Mouse (Mus musculus) forebrain, embryonic 10.5 days (tissue): Measurements from ENCODE around the gene Tbcel. TPM values are rescaled to one million over a fixed set of nuclear protein-coding genes. Genes with fewer than 3 reads are reported as not detected.
A peak's percentile ranks its signal among the peaks of the same experiment; 100 is the strongest.

Experiments
- DNase-seq: peaks from one replicate; pipeline ENCODE4 v3.0.0-alpha.2; 2017; ENCODE audit warnings: low spot score; ENCODE audit errors: extremely low spot score
- H3K27ac ChIP-seq: fragments of 300-500 bp; sonication (generic); 2 replicates; pipeline ENCODE4 v1.5.1; 2016; ENCODE audit warnings: mild to moderate bottlenecking
- H3K27me3 ChIP-seq: fragments of 300-500 bp; sonication (generic); 2 replicates; pipeline ENCODE4 v1.6.1; 2016; ENCODE audit warnings: mild to moderate bottlenecking; ENCODE audit not compliant: poor library complexity, severe bottlenecking
- H3K36me3 ChIP-seq: fragments of 300-500 bp; sonication (generic); replicated peaks from 2 replicates; pipeline ENCODE4 v1.6.1; 2016; ENCODE audit warnings: mild to moderate bottlenecking, moderate library complexity
- H3K4me1 ChIP-seq: fragments of 300-500 bp; sonication (generic); 2 replicates; pipeline ENCODE4 v1.6.1; 2016
- H3K4me3 ChIP-seq: fragments of 300-500 bp; sonication (generic); 2 replicates; pipeline ENCODE4 v1.5.1; 2016; ENCODE audit warnings: mild to moderate bottlenecking, moderate library complexity
- H3K9me3 ChIP-seq: fragments of 300-500 bp; sonication (generic); 2 replicates; pipeline ENCODE4 v1.6.1; 2016; ENCODE audit warnings: mild to moderate bottlenecking, moderate library complexity
- WGBS: fragments of 180-500 bp; shearing (Covaris S2); methylation state at CpG from one replicate; pipeline ENCODE4 v1.1.7; 2016; 5-methylcytosine and 5-hydroxymethylcytosine counted together
- polyA plus RNA-seq: library from polyadenylated mRNA; unstranded; fragments of >200 nt; fragmentation: Nextera tagmentation; extraction: Ambion mirVana; gene quantifications from 2 replicates; pipeline ENCODE4 v1.2.1, GENCODE M21; 2016

Gene Tbcel
- polyA plus RNA-seq, 1 experiment from 2014 or later: 3.7 TPM

GRCm38 (mm10) chr9:42474244-42474643 lies 33.4 kb downstream of the Tbcel start:
- H3K4me1 ChIP-seq: peaks cover 19% of the 10 kb centered on the region
- no peaks in the 10 kb centered on the region for H3K9me3 ChIP-seq
- H3K27ac ChIP-seq: no peak overlapping the region
- peaks cover 6% of the 10 kb centered on the region; the same call in 1 of the 2 replicates for H3K27me3 ChIP-seq
- DNase-seq: no peak
- H3K36me3 ChIP-seq: no peaks in the 10 kb centered on the region; the same call in 1 of the 2 replicates
- no peak overlapping the region for H3K4me3 ChIP-seq
- WGBS: 91% methylated on average over 8 of the region's 8 CpGs

GRCm38 (mm10) chr9:42471921-42472747 lies 35.5 kb downstream of the Tbcel start:
- WGBS: 7% methylated on average over 49 of the region's 49 CpGs
- peak; percentile 94 for DNase-seq
- H3K36me3 ChIP-seq: peaks cover under 1% of the 10 kb centered on the region; the same call in 1 of the 2 replicates

GRCm38 (mm10) chr9:42471214-42471613 lies 36.4 kb downstream of the Tbcel start:
- H3K4me1 ChIP-seq: peaks cover 19% of the 10 kb centered on the region
- peaks cover 6% of the 10 kb centered on the region; the same call in 1 of the 2 replicates for H3K27me3 ChIP-seq
- no peak for DNase-seq
- H3K27ac ChIP-seq: peak overlapping the region; percentile 92
- no peaks in the 10 kb centered on the region for H3K9me3 ChIP-seq
- H3K4me3 ChIP-seq: peak overlapping the region; percentile 95
- H3K36me3 ChIP-seq: peaks cover 4% of the 10 kb centered on the region; the same call in 1 of the 2 replicates
- 55% methylated on average over 4 of the region's 4 CpGs for WGBS

More at GRCm38 (mm10) chr9:42471921-42472747, 35.5 kb downstream of the Tbcel start:
- peak overlapping the region; percentile 95 for H3K4me3 ChIP-seq
- peaks cover 6% of the 10 kb centered on the region; the same call in 1 of the 2 replicates for H3K27me3 ChIP-seq
- peak overlapping the region; percentile 92 for H3K27ac ChIP-seq
- H3K4me1 ChIP-seq: peaks cover 19% of the 10 kb centered on the region
- no peaks in the 10 kb centered on the region for H3K9me3 ChIP-seq

- Histone ChIP-seq H3K27me3 (peaks cover 6% of the 10 kb centered on the region; the same call in 1 of the 2 replicates), H3K4me3 (no peak overlapping the region), H3K27ac (no peak overlapping the region), H3K9me3 (no peaks in the 10 kb centered on the region), H3K36me3 (peaks cover 4% of the 10 kb centered on the region; the same call in 1 of the 2 replicates), H3K4me1 (peaks cover 19% of the 10 kb centered on the region)
- 96% methylated on average over 15 of the region's 15 CpGs for WGBS
- DNase-seq: no peak
These were observed 38.3 kb downstream of the Tbcel start for GRCm38 (mm10) chr9:42469323-42469722.

GRCm38 (mm10) chr9:42468360-42468759 lies 39.2 kb downstream of the Tbcel start:
- WGBS: 91% methylated on average over 5 of the region's 5 CpGs
- no peaks in the 10 kb centered on the region for H3K9me3 ChIP-seq

GRCm38 (mm10) chr9:42467116-42467815 lies 40.3 kb downstream of the Tbcel start:
- H3K4me3 ChIP-seq: no peak overlapping the region
- H3K36me3 ChIP-seq: peaks cover 4% of the 10 kb centered on the region; the same call in 1 of the 2 replicates
- H3K9me3 ChIP-seq: no peaks in the 10 kb centered on the region
- no peaks in the 10 kb centered on the region for H3K27me3 ChIP-seq
- no peak overlapping the region for H3K27ac ChIP-seq
- WGBS: 90% methylated on average over 12 of the region's 12 CpGs
- no peak for DNase-seq
- H3K4me1 ChIP-seq: peaks cover 23% of the 10 kb centered on the region

More at GRCm38 (mm10) chr9:42468360-42468759, 39.2 kb downstream of the Tbcel start:
- no peak overlapping the region for H3K4me3 ChIP-seq
- no peak for DNase-seq
- no peaks in the 10 kb centered on the region for H3K27me3 ChIP-seq
- peaks cover 4% of the 10 kb centered on the region; the same call in 1 of the 2 replicates for H3K36me3 ChIP-seq
- H3K4me1 ChIP-seq: peaks cover 26% of the 10 kb centered on the region
- H3K27ac ChIP-seq: no peak overlapping the region

GRCm38 (mm10) chr9:42465661-42466091 lies 41.9 kb downstream of the Tbcel start:
- no peak overlapping the region for H3K27ac ChIP-seq
- H3K36me3 ChIP-seq: peaks cover 4% of the 10 kb centered on the region; the same call in 1 of the 2 replicates
- H3K4me1 ChIP-seq: peaks cover 17% of the 10 kb centered on the region
- H3K4me3 ChIP-seq: no peak overlapping the region
- no peak for DNase-seq
- 82% methylated on average over 5 of the region's 5 CpGs for WGBS
- no peaks in the 10 kb centered on the region for H3K9me3 ChIP-seq
- H3K27me3 ChIP-seq: no peaks in the 10 kb centered on the region

- Histone ChIP-seq H3K36me3 (peaks cover 4% of the 10 kb centered on the region; the same call in 1 of the 2 replicates), H3K4me1 (peaks cover 15% of the 10 kb centered on the region), H3K4me3 (no peak overlapping the region), H3K27ac (no peak overlapping the region), H3K9me3 (no peaks in the 10 kb centered on the region), H3K27me3 (no peaks in the 10 kb centered on the region)
- 92% methylated on average over 9 of the region's 9 CpGs for WGBS
- no peak for DNase-seq
These were observed 43.4 kb downstream of the Tbcel start for GRCm38 (mm10) chr9:42464181-42464580.

- Histone ChIP-seq H3K4me3 (no peak overlapping the region), H3K27me3 (no peaks in the 10 kb centered on the region), H3K4me1 (peaks cover 15% of the 10 kb centered on the region), H3K36me3 (peaks cover 4% of the 10 kb centered on the region; the same call in 1 of the 2 replicates), H3K27ac (no peak overlapping the region), H3K9me3 (no peaks in the 10 kb centered on the region)
- 68% methylated on average over 8 of the region's 8 CpGs for WGBS
- DNase-seq: no peak
These were observed 44.2 kb downstream of the Tbcel start for GRCm38 (mm10) chr9:42463220-42463989.

- 92% methylated on average over 7 of the region's 7 CpGs for WGBS
- no peaks in the 10 kb centered on the region for H3K27me3 ChIP-seq
These were observed 44.9 kb downstream of the Tbcel start for GRCm38 (mm10) chr9:42462585-42463219.

GRCm38 (mm10) chr9:42461390-42462108 lies 46.1 kb downstream of the Tbcel start:
- no peaks in the 10 kb centered on the region for H3K27me3 ChIP-seq
- no peaks in the 10 kb centered on the region for H3K9me3 ChIP-seq
- 79% methylated on average over 11 of the region's 11 CpGs for WGBS
- H3K36me3 ChIP-seq: peaks cover 6% of the 10 kb centered on the region
- peak overlapping the region; percentile 26; the same call in 1 of the 2 replicates for H3K27ac ChIP-seq
- DNase-seq: no peak
- no peak overlapping the region for H3K4me3 ChIP-seq
- H3K4me1 ChIP-seq: peaks cover 18% of the 10 kb centered on the region

More at GRCm38 (mm10) chr9:42462585-42463219, 44.9 kb downstream of the Tbcel start:
- H3K36me3 ChIP-seq: peaks cover 8% of the 10 kb centered on the region; the same call in 1 of the 2 replicates
- H3K27ac ChIP-seq: no peak overlapping the region
- peaks cover 15% of the 10 kb centered on the region for H3K4me1 ChIP-seq
- H3K9me3 ChIP-seq: no peaks in the 10 kb centered on the region
- no peak overlapping the region for H3K4me3 ChIP-seq
- DNase-seq: no peak
